Mouse (Mus musculus) spleen, adult 2 months (tissue): ENCODE data around the gene Cdhr3.

Experiments used
- CTCF ChIP-seq: fragments of 200-500 bp; IDR thresholded peaks from 2 replicates; pipeline ENCODE4 v1.5.1; 2011; ENCODE audit warnings: mild to moderate bottlenecking, inconsistent platforms; ENCODE audit not compliant: insufficient read depth, insufficient read length, insufficient replicate concordance; ENCODE audit errors: extremely low read depth
- POLR2A ChIP-seq: fragments of 200-500 bp; IDR thresholded peaks from 2 replicates; pipeline ENCODE4 v1.6.1; 2011; ENCODE audit warnings: low read depth, low read length, inconsistent platforms

- TF ChIP-seq POLR2A: no peak
- no peak for TF ChIP-seq CTCF
These were observed 33.6 kb upstream of the Cdhr3 start for GRCm38 (mm10) chr12:33126243-33126642.
